Mouse (Mus musculus) lung, embryonic 14.5 days (tissue): ENCODE measurements around the gene Pagr1b. TPM values are rescaled to one million over a fixed set of nuclear protein-coding genes. Genes with fewer than 3 reads are reported as not detected.
A peak's percentile ranks its signal among the peaks of the same experiment; 100 is the strongest.

Source experiments
- ATAC-seq: fragments of 200-750 bp; cut with Nextera tagmentation; 2 replicates; pipeline ENCODE4 v1.8.0; 2017; ENCODE audit warnings: mild to moderate bottlenecking, moderate TSS enrichment, moderate library complexity; ENCODE audit not compliant: insufficient read depth
- DNase-seq: peaks from one replicate; pipeline ENCODE4 v3.0.0-alpha.2; 2015
- H3K27ac ChIP-seq: fragments of 300-500 bp; sonication (generic); 2 replicates; pipeline ENCODE4 v1.5.1; 2014; ENCODE audit warnings: low read depth, mild to moderate bottlenecking, moderate library complexity
- H3K27me3 ChIP-seq: fragments of 300-500 bp; sonication (generic); 2 replicates; pipeline ENCODE4 v1.6.1; 2014; ENCODE audit warnings: low read length, control low read depth; ENCODE audit not compliant: insufficient read depth
- H3K36me3 ChIP-seq: fragments of 300-500 bp; sonication (generic); 2 replicates; pipeline ENCODE4 v1.6.1; 2014; ENCODE audit warnings: control low read depth; ENCODE audit not compliant: insufficient read depth
- H3K4me1 ChIP-seq: fragments of 300-500 bp; sonication (generic); 2 replicates; pipeline ENCODE4 v1.6.1; 2014; ENCODE audit warnings: antibody characterized with exemption, control low read depth; ENCODE audit not compliant: insufficient read depth
- H3K4me2 ChIP-seq: fragments of 300-500 bp; sonication (generic); 2 replicates; pipeline ENCODE4 v1.6.1; 2014; ENCODE audit warnings: mild to moderate bottlenecking
- H3K4me3 ChIP-seq: fragments of 300-500 bp; sonication (generic); 2 replicates; pipeline ENCODE4 v1.5.1; 2014; ENCODE audit warnings: low read depth, low read length
- H3K9ac ChIP-seq: fragments of 300-500 bp; sonication (generic); 2 replicates; pipeline ENCODE4 v1.6.1; 2014
- H3K9me3 ChIP-seq: fragments of 300-500 bp; sonication (generic); 2 replicates; pipeline ENCODE4 v1.6.1; 2016; ENCODE audit warnings: low read depth, low read length, control low read depth
- CTCF ChIP-seq: IDR thresholded peaks from 2 replicates; pipeline ENCODE4 v1.5.1; 2016; ENCODE audit warnings: antibody characterized with exemption, low read depth
- WGBS: fragments of 180-500 bp; shearing (Covaris S2); extraction: QIAGEN DNeasy Blood & Tissue Kit; methylation state at CpG from one replicate; pipeline ENCODE4 v1.1.7; 2014; 5-methylcytosine and 5-hydroxymethylcytosine counted together
- polyA plus RNA-seq: library from polyadenylated mRNA; unstranded; fragments of >200 nt; fragmentation: Nextera tagmentation; extraction: Ambion mirVana; gene quantifications from 2 replicates; pipeline ENCODE4 v1.2.1, GENCODE M21; 2014

The Pagr1b gene
- polyA plus RNA-seq, 1 experiment from 2014 or later = not detected

GRCm38 (mm10) chr7:127009307-127010085 is 6.8 kb downstream of the Pagr1b start:
- H3K4me2 ChIP-seq = no peak overlapping the region
- H3K4me3 ChIP-seq = no peak overlapping the region
- no peak for TF ChIP-seq CTCF
- peaks cover 25% of the 10 kb centered on the region; the same call in 1 of the 2 replicates for H3K36me3 ChIP-seq
- 0 out of 2 replicates have a peak overlapping the region, but pooled peaks have one; percentile 29 for H3K9ac ChIP-seq
- H3K27me3 ChIP-seq = no peaks in the 10 kb centered on the region
- 78% methylated on average over 17 of the region's 17 CpGs for WGBS
- H3K4me1 ChIP-seq = no peaks in the 10 kb centered on the region
- no peak for DNase-seq
- no peaks in the 10 kb centered on the region for H3K9me3 ChIP-seq
- no peak for ATAC-seq
- H3K27ac ChIP-seq = peak overlapping the region; percentile 46; the same call in 1 of the 2 replicates

GRCm38 (mm10) chr7:127008239-127009019 is 7.9 kb downstream of the Pagr1b start:
- no peak overlapping the region for H3K4me2 ChIP-seq
- H3K4me1 ChIP-seq = no peaks in the 10 kb centered on the region
- DNase-seq = peak; percentile 63
- peaks cover 17% of the 10 kb centered on the region; the same call in 1 of the 2 replicates for H3K36me3 ChIP-seq
- H3K27me3 ChIP-seq = no peaks in the 10 kb centered on the region
- no peak for TF ChIP-seq CTCF
- H3K4me3 ChIP-seq = no peak overlapping the region
- H3K9me3 ChIP-seq = no peaks in the 10 kb centered on the region
- WGBS = 43% methylated on average over 9 of the region's 9 CpGs
- peak; percentile 80 for ATAC-seq
- H3K27ac ChIP-seq = peak overlapping the region; percentile 63
- H3K9ac ChIP-seq = peak overlapping the region; percentile 29

- Histone ChIP-seq H3K36me3 (peaks cover 7% of the 10 kb centered on the region; the same call in 1 of the 2 replicates), H3K27me3 (no peaks in the 10 kb centered on the region), H3K27ac (no peak overlapping the region), H3K4me1 (no peaks in the 10 kb centered on the region), H3K4me3 (no peak overlapping the region), H3K9ac (no peak overlapping the region), H3K9me3 (no peaks in the 10 kb centered on the region), H3K4me2 (no peak overlapping the region)
- no peak for TF ChIP-seq CTCF
- DNase-seq (no peak), ATAC-seq (no peak)
- WGBS = 75% methylated on average over 6 of the region's 6 CpGs
These were observed 8.8 kb downstream of the Pagr1b start for GRCm38 (mm10) chr7:127007313-127008024.

- H3K36me3 ChIP-seq = no peaks in the 10 kb centered on the region
- 76% methylated on average over 4 of the region's 4 CpGs for WGBS
- H3K9ac ChIP-seq = no peak overlapping the region
- H3K4me1 ChIP-seq = no peaks in the 10 kb centered on the region
- H3K4me3 ChIP-seq = no peak overlapping the region
- ATAC-seq (no peak), DNase-seq (no peak)
- H3K27ac ChIP-seq = no peak overlapping the region
- H3K9me3 ChIP-seq = no peaks in the 10 kb centered on the region
- peak; percentile 26 for TF ChIP-seq CTCF
- no peak overlapping the region for H3K4me2 ChIP-seq
- H3K27me3 ChIP-seq = no peaks in the 10 kb centered on the region
These were observed 12.0 kb downstream of the Pagr1b start for GRCm38 (mm10) chr7:127004122-127004875.

- H3K4me2 ChIP-seq = no peak overlapping the region
- H3K9me3 ChIP-seq = no peaks in the 10 kb centered on the region
- H3K27ac ChIP-seq = no peak overlapping the region
- DNase-seq = no peak
- no peak for ATAC-seq
- H3K27me3 ChIP-seq = no peaks in the 10 kb centered on the region
- no peaks in the 10 kb centered on the region for H3K4me1 ChIP-seq
- TF ChIP-seq CTCF = no peak
- H3K9ac ChIP-seq = no peak overlapping the region
- H3K36me3 ChIP-seq = no peaks in the 10 kb centered on the region
- 78% methylated on average over 5 of the region's 5 CpGs for WGBS
- H3K4me3 ChIP-seq = no peak overlapping the region
These were observed 12.7 kb downstream of the Pagr1b start for GRCm38 (mm10) chr7:127003620-127004019.

GRCm38 (mm10) chr7:126999568-126999967 is 16.7 kb downstream of the Pagr1b start:
- 57% methylated on average over 10 of the region's 10 CpGs for WGBS
- TF ChIP-seq CTCF = no peak
- H3K36me3 ChIP-seq = no peaks in the 10 kb centered on the region
- no peak overlapping the region for H3K27ac ChIP-seq
- H3K9ac ChIP-seq = no peak overlapping the region
- H3K4me3 ChIP-seq = no peak overlapping the region
- H3K9me3 ChIP-seq = no peaks in the 10 kb centered on the region
- H3K27me3 ChIP-seq = no peaks in the 10 kb centered on the region
- ATAC-seq (no peak), DNase-seq (no peak)
- no peaks in the 10 kb centered on the region for H3K4me1 ChIP-seq
- H3K4me2 ChIP-seq = no peak overlapping the region
